8 mouse cellular contexts compared by ENCODE assay signal in the genomic region with DNA sequence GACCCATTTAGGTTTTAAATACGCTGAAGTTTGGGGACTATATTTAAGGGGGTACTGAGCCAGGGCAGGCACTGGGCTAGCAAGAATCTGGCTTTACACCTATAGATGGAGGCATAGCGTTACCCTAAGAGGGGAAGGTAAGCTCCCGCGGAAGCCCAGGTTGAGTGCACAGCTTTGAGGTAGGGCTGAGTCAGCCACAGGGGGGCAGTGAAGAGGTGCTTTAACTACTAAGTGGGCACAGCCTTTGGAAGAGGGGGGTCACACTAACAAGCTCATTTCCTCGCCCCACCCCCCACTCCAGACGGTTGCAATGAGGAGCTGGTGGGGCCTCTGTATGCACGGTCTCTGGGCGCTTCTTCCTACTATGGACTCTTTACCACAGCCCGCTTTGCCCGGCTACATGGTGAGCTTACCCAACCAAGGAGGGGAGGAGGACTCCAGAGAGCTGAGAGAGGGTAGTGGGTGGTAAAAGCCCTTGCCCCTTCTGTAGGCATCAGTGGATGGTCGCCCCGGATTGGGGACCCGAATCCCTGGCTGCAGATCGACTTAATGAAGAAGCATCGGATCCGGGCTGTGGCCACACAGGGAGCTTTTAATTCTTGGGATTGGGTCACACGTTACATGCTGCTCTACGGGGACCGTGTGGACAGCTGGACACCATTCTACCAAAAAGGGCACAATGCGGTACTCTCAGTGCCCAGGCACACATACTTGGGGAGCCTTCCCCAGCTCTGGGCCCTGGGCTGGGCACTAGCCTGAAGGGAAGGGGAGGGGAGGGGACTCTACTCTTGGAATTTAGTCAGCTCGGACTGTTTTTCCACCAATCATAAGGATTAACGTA. TPM values are rescaled to one million over a fixed set of nuclear protein-coding genes. Genes with fewer than 3 reads are reported as not detected.
A peak's percentile ranks its signal among the peaks of the same experiment; 100 is the strongest.
DNase-seq lines count a peak whose midpoint lies in the region; ATAC-seq and TF ChIP-seq lines count a peak whose summit lies in the region.

No protein-coding gene starts in this region.

- H3K9me3 ChIP-seq in forebrain, embryonic 16.5 days (ENCODE audit: control insufficient read depth, low read length): no peaks in the 10 kb centered on the region
- H3K9me3 ChIP-seq in limb, embryonic 14.5 days (ENCODE audit: control insufficient read depth, low read length): no peaks in the 10 kb centered on the region

- H3K27ac ChIP-seq in forebrain, embryonic 16.5 days (ENCODE audit: low read length): no peak overlapping the region
- H3K27ac ChIP-seq in limb, embryonic 14.5 days (replicated peaks; ENCODE audit: low read depth, low read length): no peak overlapping the region

- intact Hi-C loops in heart, postnatal 25 days (cut with DNase I): loop anchor here (5.0 kb wide), 1 partner anchor 195 kb away; no protein-coding TSS in a partner anchor

- WGBS in forebrain, embryonic 16.5 days: 25% methylated on average over 22 of the region's 22 CpGs
- 23% methylated on average over 22 of the region's 22 CpGs for WGBS in limb, embryonic 14.5 days

- DNase-seq in heart, adult 11 months: peak; percentile 94
- DNase-seq in heart, postnatal 25 days (ENCODE audit: low spot score): no peak
- peak; percentile 61 for DNase-seq in kidney, adult 9 months
- DNase-seq in limb, embryonic 14.5 days (ENCODE audit: low spot score): peak; percentile 71
- peak; percentile 48 for DNase-seq in neural tube, embryonic 10.5 days (ENCODE audit: extremely low spot score, low spot score)
- DNase-seq in thymus, postnatal 0 days (ENCODE audit: low spot score): peak; percentile 81

- peak overlapping the region; percentile 41 for H3K4me3 ChIP-seq in forebrain, embryonic 16.5 days (replicated peaks; ENCODE audit: low read length)
- no peak overlapping the region; the same call in 1 of the 2 replicates for H3K4me3 ChIP-seq in limb, embryonic 14.5 days (replicated peaks; ENCODE audit: low read length)

- H3K27me3 ChIP-seq in forebrain, embryonic 16.5 days (replicated peaks; ENCODE audit: control insufficient read depth, insufficient read depth, low read length): peaks cover 37% of the 10 kb centered on the region
- H3K27me3 ChIP-seq in limb, embryonic 14.5 days (ENCODE audit: control insufficient read depth, insufficient read depth, low read length): peaks cover 44% of the 10 kb centered on the region

- H3K4me1 ChIP-seq in forebrain, embryonic 16.5 days (replicated peaks; ENCODE audit: control insufficient read depth, insufficient read depth, low read length): peaks cover 39% of the 10 kb centered on the region
- peaks cover 25% of the 10 kb centered on the region for H3K4me1 ChIP-seq in limb, embryonic 14.5 days (ENCODE audit: control insufficient read depth, insufficient read depth, low read length)

- no peak overlapping the region for H3K9ac ChIP-seq in forebrain, embryonic 16.5 days (replicated peaks; ENCODE audit: low read depth, low read length)
- no peak overlapping the region for H3K9ac ChIP-seq in limb, embryonic 14.5 days (ENCODE audit: low read depth, low read length, severe bottlenecking)

- TF ChIP-seq POLR2A in limb, embryonic 14.5 days (IDR thresholded peaks at IDR 0.05; ENCODE audit: borderline replicate concordance, extremely low read depth, insufficient read depth, insufficient read length): no peak

- no peaks in the 10 kb centered on the region for H3K36me3 ChIP-seq in forebrain, embryonic 16.5 days (ENCODE audit: control insufficient read depth, insufficient read depth)
- H3K36me3 ChIP-seq in limb, embryonic 14.5 days (ENCODE audit: control insufficient read depth, insufficient read depth, low read length): no peaks in the 10 kb centered on the region

- H3K4me2 ChIP-seq in forebrain, embryonic 16.5 days (ENCODE audit: low read length): peak overlapping the region; percentile 55
- peak overlapping the region; percentile 45; the same call in 1 of the 2 replicates for H3K4me2 ChIP-seq in limb, embryonic 14.5 days (replicated peaks; ENCODE audit: low read depth, low read length, severe bottlenecking)

- ATAC-seq in cerebellum, adult (ENCODE audit: insufficient number of reproducible peaks, low FRiP score, low TSS enrichment): peak; percentile 20; the same call in 1 of the 2 replicates
- ATAC-seq in forebrain, embryonic 16.5 days: no peak; the same call in 1 of the 2 replicates
- no peak for ATAC-seq in limb, embryonic 14.5 days (ENCODE audit: low FRiP score, low read depth)

RNA-seq across cellular contexts. Expression of gene Ccr10, which starts 1.9 kb away (rescaled TPM):
- total RNA-seq in heart, postnatal 25 days (2021): under 1 TPM in 1 of 2 experiments, not detected in 1; 0.14 TPM
- polyA plus RNA-seq in forebrain, embryonic 16.5 days (2015; fragmentation: Nextera tagmentation; extraction: Ambion mirVana): 0.14 TPM in 1 of 2 replicates, not detected in the other
- polyA plus RNA-seq in limb, embryonic 14.5 days (2012; rRNA removed): 0.09 and 0.17 TPM in 2 replicates
- polyA plus RNA-seq in limb, embryonic 14.5 days (2014; fragmentation: Nextera tagmentation; extraction: Ambion mirVana): 0.11 and 0.41 TPM in 2 replicates
- polyA plus RNA-seq in thymus, postnatal 0 days (2015; fragmentation: Nextera tagmentation; extraction: Ambion mirVana): 1.7 and 1.8 TPM in 2 replicates

RNA-seq across cellular contexts. Expression of gene Plekhh3, which starts 6.0 kb away (rescaled TPM):
- 10 to 100 TPM; 24.5 to 28.5 TPM for total RNA-seq in heart, postnatal 25 days (2021)
- 4.8 and 5.8 TPM in 2 replicates for polyA plus RNA-seq in forebrain, embryonic 16.5 days (2015; fragmentation: Nextera tagmentation; extraction: Ambion mirVana)
- polyA plus RNA-seq in limb, embryonic 14.5 days (2012; rRNA removed): 17.4 and 20.6 TPM in 2 replicates
- 19.6 and 20.5 TPM in 2 replicates for polyA plus RNA-seq in limb, embryonic 14.5 days (2014; fragmentation: Nextera tagmentation; extraction: Ambion mirVana)
- 2.4 and 2.8 TPM in 2 replicates for polyA plus RNA-seq in thymus, postnatal 0 days (2015; fragmentation: Nextera tagmentation; extraction: Ambion mirVana)

RNA-seq across cellular contexts. Expression of gene Cntnap1, which starts 6.8 kb away (rescaled TPM):
- total RNA-seq in heart, postnatal 25 days (2021): 1 to 10 TPM; 1.7 to 2.4 TPM
- 0.77 and 1.5 TPM in 2 replicates for polyA plus RNA-seq in forebrain, embryonic 16.5 days (2015; fragmentation: Nextera tagmentation; extraction: Ambion mirVana)
- 1.5 and 2.1 TPM in 2 replicates for polyA plus RNA-seq in limb, embryonic 14.5 days (2012; rRNA removed)
- 0.56 and 0.64 TPM in 2 replicates for polyA plus RNA-seq in limb, embryonic 14.5 days (2014; fragmentation: Nextera tagmentation; extraction: Ambion mirVana)
- polyA plus RNA-seq in thymus, postnatal 0 days (2015; fragmentation: Nextera tagmentation; extraction: Ambion mirVana): 0.32 and 0.53 TPM in 2 replicates

RNA-seq across cellular contexts. Expression of gene Tubg2, which starts 21.4 kb away (rescaled TPM):
- total RNA-seq in heart, postnatal 25 days (2021): 1 to 10 TPM; 2.5 to 3.9 TPM
- polyA plus RNA-seq in forebrain, embryonic 16.5 days (2015; fragmentation: Nextera tagmentation; extraction: Ambion mirVana): 36.2 and 43.0 TPM in 2 replicates
- polyA plus RNA-seq in limb, embryonic 14.5 days (2012; rRNA removed): 6.2 and 7.3 TPM in 2 replicates
- polyA plus RNA-seq in limb, embryonic 14.5 days (2014; fragmentation: Nextera tagmentation; extraction: Ambion mirVana): 7.1 and 8.0 TPM in 2 replicates
- 1.5 and 1.6 TPM in 2 replicates for polyA plus RNA-seq in thymus, postnatal 0 days (2015; fragmentation: Nextera tagmentation; extraction: Ambion mirVana)

RNA-seq across cellular contexts. Expression of gene Ezh1, which starts 49.1 kb away (rescaled TPM):
- 10 to 100 TPM; 26.0 to 30.4 TPM for total RNA-seq in heart, postnatal 25 days (2021)
- 24.8 and 27.0 TPM in 2 replicates for polyA plus RNA-seq in forebrain, embryonic 16.5 days (2015; fragmentation: Nextera tagmentation; extraction: Ambion mirVana)
- polyA plus RNA-seq in limb, embryonic 14.5 days (2012; rRNA removed): 28.3 and 28.4 TPM in 2 replicates
- polyA plus RNA-seq in limb, embryonic 14.5 days (2014; fragmentation: Nextera tagmentation; extraction: Ambion mirVana): 14.4 and 17.0 TPM in 2 replicates
- polyA plus RNA-seq in thymus, postnatal 0 days (2015; fragmentation: Nextera tagmentation; extraction: Ambion mirVana): 13.7 and 13.8 TPM in 2 replicates
